Mouse (Mus musculus) thymus, adult 2 months (tissue): ENCODE results near the gene Ss18l1. TPM values are rescaled to one million over a fixed set of nuclear protein-coding genes. Genes with fewer than 3 reads are reported as not detected.

Source experiments
- DNase-seq: peaks from one replicate; pipeline ENCODE4 v3.0.0; 2021
- H3K27ac ChIP-seq: fragments of 200-500 bp; 2 replicates; pipeline ENCODE4 v1.5.1; 2012; ENCODE audit warnings: low read length, control low read depth; ENCODE audit not compliant: control insufficient read depth, insufficient read depth
- H3K27me3 ChIP-seq: fragments of 200-500 bp; 2 replicates; pipeline ENCODE4 v1.6.1; 2012; ENCODE audit warnings: mild to moderate bottlenecking, low read length, moderate library complexity, mixed read lengths; ENCODE audit not compliant: control insufficient read depth, insufficient read depth
- H3K36me3 ChIP-seq: fragments of 200-500 bp; 2 replicates; pipeline ENCODE4 v1.6.1; 2012; ENCODE audit warnings: mild to moderate bottlenecking, low read length, moderate library complexity; ENCODE audit not compliant: control insufficient read depth, insufficient read depth
- H3K4me1 ChIP-seq: fragments of 200-500 bp; replicated peaks from 2 replicates; pipeline ENCODE4 v1.6.1; 2012; ENCODE audit warnings: low read length; ENCODE audit not compliant: control insufficient read depth, insufficient read depth
- H3K4me3 ChIP-seq: fragments of 200-500 bp; 2 replicates; pipeline ENCODE4 v1.5.1; 2012; ENCODE audit warnings: mild to moderate bottlenecking, low read length, control low read depth, moderate library complexity; ENCODE audit not compliant: control insufficient read depth, insufficient read depth
- CTCF ChIP-seq: fragments of 200-500 bp; IDR thresholded peaks from 2 replicates; pipeline ENCODE4 v1.5.1; 2012; ENCODE audit warnings: mild to moderate bottlenecking, control low read depth, low read length, moderate library complexity, borderline replicate concordance; ENCODE audit not compliant: control insufficient read depth, poor library complexity, insufficient read depth; ENCODE audit errors: extremely low read depth
- POLR2A ChIP-seq: fragments of 200-500 bp; IDR thresholded peaks from 2 replicates; pipeline ENCODE4 v1.6.1; 2012; ENCODE audit warnings: mild to moderate bottlenecking, low read length, control low read depth, moderate library complexity; ENCODE audit not compliant: control insufficient read depth, poor library complexity, insufficient read depth; ENCODE audit errors: extremely low read depth
- WGBS: fragments of 180-500 bp; shearing (Covaris S2); methylation state at CpG from one replicate; pipeline ENCODE4 v1.1.7; 2018; 5-methylcytosine and 5-hydroxymethylcytosine counted together
- polyA plus RNA-seq: library from polyadenylated mRNA; depleted of rRNA; stranded (reverse); fragments of >200 nt; gene quantifications from 2 replicates; pipeline ENCODE4 v1.2.3, GENCODE M21; 2012; rRNA removed

The Ss18l1 gene
- polyA plus RNA-seq: 15.9 and 16.2 TPM in 2 replicates

GRCm38 (mm10) chr2:180042256-180042857, at the start of gene Ss18l1, which contains the start of gene Psma7:
Gene Ss18l1 (plus strand): TSS chr2:180042509.
Gene Psma7 (minus strand): TSS chr2:180042433.
- H3K4me3 ChIP-seq: peak within 1 kb of the TSS; percentile 75
- peaks cover 21% of the 10 kb centered on the region for H3K4me1 ChIP-seq
- TF ChIP-seq POLR2A (peak; percentile 59; the same call in 1 of the 2 replicates), CTCF (no peak; the same call in 1 of the 2 replicates)
- peak within 1 kb of the TSS; percentile 47 for H3K27ac ChIP-seq
- peaks cover 10% of the 10 kb centered on the region for H3K36me3 ChIP-seq
- H3K27me3 ChIP-seq: no peaks in the 10 kb centered on the region
- WGBS: under 1% methylated on average over 78 of the region's 78 CpGs
- peak; percentile 87 for DNase-seq

- TF ChIP-seq CTCF (no peak), POLR2A (no peak)
- Histone ChIP-seq H3K4me1 (no peaks in the 10 kb centered on the region), H3K27ac (no peak overlapping the region), H3K27me3 (no peaks in the 10 kb centered on the region), H3K36me3 (no peaks in the 10 kb centered on the region), H3K4me3 (no peak overlapping the region)
- WGBS: 96% methylated on average over 5 of the region's 5 CpGs
- no peak for DNase-seq
Measured at GRCm38 (mm10) chr2:179993071-179993470, 49.2 kb upstream of the Ss18l1 start.

- Histone ChIP-seq H3K27me3 (no peaks in the 10 kb centered on the region), H3K4me1 (no peaks in the 10 kb centered on the region), H3K36me3 (no peaks in the 10 kb centered on the region), H3K27ac (no peak overlapping the region), H3K4me3 (no peak overlapping the region)
- 83% methylated on average over 4 of the region's 4 CpGs for WGBS
- DNase-seq: no peak
- TF ChIP-seq CTCF (no peak), POLR2A (no peak)
Measured at GRCm38 (mm10) chr2:179998431-179998830, 43.9 kb upstream of the Ss18l1 start.

GRCm38 (mm10) chr2:180001635-180002034, 40.7 kb upstream of the Ss18l1 start:
- no peak overlapping the region for H3K4me3 ChIP-seq
- H3K27ac ChIP-seq: no peak overlapping the region
- WGBS: 93% methylated on average over 9 of the region's 9 CpGs
- H3K36me3 ChIP-seq: no peaks in the 10 kb centered on the region
- DNase-seq: no peak
- H3K4me1 ChIP-seq: no peaks in the 10 kb centered on the region
- TF ChIP-seq CTCF (no peak), POLR2A (no peak)
- H3K27me3 ChIP-seq: no peaks in the 10 kb centered on the region

GRCm38 (mm10) chr2:180005656-180006351, 36.5 kb upstream of the Ss18l1 start:
- Histone ChIP-seq H3K4me1 (no peaks in the 10 kb centered on the region), H3K36me3 (no peaks in the 10 kb centered on the region), H3K4me3 (no peak overlapping the region), H3K27ac (no peak overlapping the region), H3K27me3 (no peaks in the 10 kb centered on the region)
- TF ChIP-seq POLR2A (no peak), CTCF (no peak)
- no peak for DNase-seq
- 67% methylated on average over 5 of the region's 5 CpGs for WGBS

- no peaks in the 10 kb centered on the region for H3K36me3 ChIP-seq
- TF ChIP-seq CTCF (no peak), POLR2A (no peak)
- no peak for DNase-seq
- H3K27ac ChIP-seq: no peak overlapping the region
- WGBS: 71% methylated on average over 9 of the region's 9 CpGs
- no peaks in the 10 kb centered on the region for H3K27me3 ChIP-seq
- no peak overlapping the region for H3K4me3 ChIP-seq
- no peaks in the 10 kb centered on the region for H3K4me1 ChIP-seq
Measured at GRCm38 (mm10) chr2:180006352-180007017, 35.8 kb upstream of the Ss18l1 start.

- no peak overlapping the region for H3K27ac ChIP-seq
- H3K4me3 ChIP-seq: no peak overlapping the region
- TF ChIP-seq POLR2A (no peak), CTCF (no peak)
- no peaks in the 10 kb centered on the region for H3K27me3 ChIP-seq
- no peak for DNase-seq
- no peaks in the 10 kb centered on the region for H3K4me1 ChIP-seq
- 97% methylated on average over 7 of the region's 7 CpGs for WGBS
- no peaks in the 10 kb centered on the region for H3K36me3 ChIP-seq
Measured at GRCm38 (mm10) chr2:180010686-180011085, 31.6 kb upstream of the Ss18l1 start.
